Mouse (Mus musculus): ENCODE measurements at regions not wholly inside any gene's neighbourhood (a gene's known extent, or its start where the extent isn't known, plus 50 kb on each side); places are given as distances from the start of the nearest gene placed in this dataset.

GRCm38 (mm10) chr6:99899704-99900103 lies 173.5 kb upstream of the Prok2 start:
- DNase-seq (ENCODE audit: low read depth, low spot score), result no peak

GRCm38 (mm10) chr6:99898077-99898476 lies 171.9 kb upstream of the Prok2 start:
- DNase-seq (ENCODE audit: low read depth, low spot score), result no peak

DNA sequence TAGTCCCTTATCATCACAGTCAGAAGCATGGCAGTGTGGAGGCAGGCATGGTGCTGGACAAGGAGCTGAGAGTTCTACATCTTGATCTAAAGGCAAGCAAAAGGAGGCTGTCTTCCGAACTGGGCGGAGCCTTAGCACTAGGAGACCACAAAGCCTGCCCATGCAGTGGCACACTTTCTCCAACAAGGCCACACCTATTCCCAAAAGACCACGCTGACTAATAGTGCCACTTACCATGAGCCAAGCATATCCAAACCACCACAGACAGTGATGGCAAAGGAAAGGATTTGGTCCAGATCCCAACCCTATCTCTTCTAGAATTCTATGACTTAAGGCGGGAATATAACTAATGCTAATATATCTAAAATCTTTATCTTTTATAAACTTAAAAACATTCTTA lies 169.4 kb upstream of the Prok2 start:
- DNase-seq (ENCODE audit: low read depth, low spot score), result no peak

DNA sequence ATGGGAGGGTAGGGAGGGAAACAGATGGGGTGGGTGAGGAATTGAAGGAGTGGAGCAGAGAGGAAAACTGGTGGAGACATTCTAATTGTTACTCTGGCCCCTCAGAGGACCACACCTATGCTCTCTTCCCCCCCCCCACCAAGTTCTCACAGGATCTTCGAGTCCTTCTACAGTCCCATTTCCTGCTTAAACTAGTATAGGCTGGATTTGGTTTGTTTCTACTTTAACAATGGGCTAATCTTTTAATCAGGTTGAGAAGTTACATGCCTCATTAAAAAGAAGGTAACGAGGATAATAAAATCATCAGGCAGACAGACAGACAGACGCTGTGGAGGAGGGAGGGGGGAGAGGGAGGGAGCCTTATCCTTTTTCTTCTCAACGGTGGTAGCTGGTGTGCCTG lies 167.7 kb upstream of the Prok2 start:
- no peak for DNase-seq (ENCODE audit: low read depth, low spot score)

- no peak for DNase-seq (ENCODE audit: low read depth, low spot score)
Observed at GRCm38 (mm10) chr6:99892204-99892603, 166.0 kb upstream of the Prok2 start.

DNA sequence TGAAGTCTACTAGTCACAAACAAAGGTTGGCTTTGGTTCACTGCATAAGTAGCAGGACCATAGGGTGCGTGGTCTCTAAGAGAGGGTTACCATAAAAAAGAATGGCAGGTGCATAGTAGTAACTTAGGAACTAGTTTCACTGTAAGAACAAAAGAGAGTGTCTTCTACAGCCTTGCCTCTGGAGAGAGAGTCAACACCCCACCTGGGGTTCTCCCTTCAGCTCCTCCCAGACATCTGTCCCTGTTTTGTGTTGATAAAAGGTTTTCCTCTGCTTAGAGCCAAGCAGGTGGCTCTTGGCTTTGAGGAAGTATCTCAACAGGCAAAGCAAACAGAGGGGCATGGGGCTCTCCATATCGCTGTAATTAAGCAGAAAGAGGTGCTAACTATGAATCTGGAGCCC lies 165.6 kb upstream of the Prok2 start:
- DNase-seq (ENCODE audit: low read depth, low spot score), result no peak

DNA sequence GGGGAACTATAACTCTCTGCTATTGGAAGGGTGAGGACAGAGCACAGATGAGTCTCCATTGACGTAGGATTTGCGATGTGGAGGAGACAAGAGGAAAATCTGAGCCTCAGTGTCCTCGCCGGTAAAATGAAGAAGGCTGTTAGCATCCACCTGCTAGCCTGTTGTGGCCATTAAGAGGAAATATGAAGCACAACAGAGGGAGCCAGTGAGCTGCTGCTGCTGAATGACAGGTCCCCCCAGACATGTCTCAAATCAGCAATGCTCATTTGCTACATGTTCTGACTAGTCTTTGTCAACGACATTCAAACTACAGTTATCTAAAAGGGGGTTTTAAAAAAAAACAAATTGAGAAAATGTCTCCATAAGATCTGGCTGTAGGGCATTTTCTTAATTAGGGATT lies 164.6 kb upstream of the Prok2 start:
- peak; percentile 14 for DNase-seq (ENCODE audit: low read depth, low spot score)

GRCm38 (mm10) chr6:99889055-99889454 lies 162.9 kb upstream of the Prok2 start:
- no peak for DNase-seq (ENCODE audit: low read depth, low spot score)

- peak; percentile 10 for DNase-seq (ENCODE audit: low read depth, low spot score)
Observed at GRCm38 (mm10) chr6:99887904-99888303, 161.7 kb upstream of the Prok2 start.

DNA sequence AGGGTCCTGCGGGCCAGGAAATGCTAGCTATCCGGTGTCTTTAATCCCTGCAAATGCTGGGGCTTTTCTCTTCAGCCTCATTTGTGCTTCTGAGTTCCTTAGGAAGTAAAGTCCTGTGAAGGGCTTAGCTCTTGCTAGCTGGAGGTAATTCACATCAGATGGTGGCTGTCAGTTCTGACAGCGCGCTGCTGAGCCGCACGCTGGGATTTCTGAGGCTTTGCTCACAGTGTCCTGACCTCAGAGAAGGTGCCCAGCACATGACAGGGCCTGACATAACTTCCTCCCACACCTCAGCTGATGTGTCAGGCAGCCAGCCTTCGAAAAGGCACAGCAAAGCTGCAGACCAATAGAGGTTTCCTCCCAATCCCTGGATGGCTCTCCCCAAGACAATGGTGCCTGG lies 158.6 kb upstream of the Prok2 start:
- DNase-seq (ENCODE audit: low read depth, low spot score), result no peak

DNA sequence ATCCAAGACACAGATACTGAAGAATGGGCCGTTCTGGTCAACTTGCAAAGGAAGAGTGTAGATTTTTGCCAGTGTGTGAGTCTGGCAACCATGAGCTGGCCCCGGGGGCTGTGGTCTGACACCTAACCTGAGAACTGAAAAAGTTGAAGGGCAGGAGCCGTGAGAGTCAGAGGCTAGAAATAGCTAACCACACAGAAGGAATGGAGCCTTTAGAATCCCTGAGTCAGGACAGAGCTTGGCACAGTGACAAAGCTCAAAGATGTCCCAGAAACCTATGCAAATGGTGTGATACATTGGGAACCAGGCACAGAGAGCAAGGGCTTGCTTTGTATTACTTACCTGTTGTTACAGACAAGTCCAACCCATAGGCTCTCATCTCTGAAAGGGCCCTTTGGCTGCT lies 157.9 kb upstream of the Prok2 start:
- no peak for DNase-seq (ENCODE audit: low read depth, low spot score)

- DNase-seq (ENCODE audit: low read depth, low spot score), result no peak
Observed at GRCm38 (mm10) chr6:99881606-99882005, 155.4 kb upstream of the Prok2 start.

- no peak for DNase-seq (ENCODE audit: low read depth, low spot score)
Observed at GRCm38 (mm10) chr6:99874852-99875251, 148.7 kb upstream of the Prok2 start.

DNA sequence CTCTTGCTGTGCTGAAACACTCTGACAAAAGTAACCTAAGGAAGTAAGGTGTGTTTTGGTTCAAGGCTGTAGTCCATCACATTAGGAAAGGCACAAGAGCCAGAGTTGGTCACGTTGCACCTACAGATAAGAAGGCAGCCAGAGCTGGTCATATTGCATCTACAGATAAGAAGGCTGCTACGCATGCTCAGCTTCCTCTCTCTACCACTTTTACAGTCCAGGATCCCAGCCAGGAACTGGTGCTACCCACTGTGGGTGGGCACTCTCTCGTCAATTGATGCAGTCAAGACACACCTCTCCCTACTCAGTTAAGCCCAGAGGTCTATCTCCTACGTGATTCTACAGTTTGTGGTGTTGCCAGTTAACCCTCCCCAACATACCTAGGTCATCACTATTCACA lies 147.8 kb upstream of the Prok2 start:
- no peak for DNase-seq (ENCODE audit: low read depth, low spot score)

DNA sequence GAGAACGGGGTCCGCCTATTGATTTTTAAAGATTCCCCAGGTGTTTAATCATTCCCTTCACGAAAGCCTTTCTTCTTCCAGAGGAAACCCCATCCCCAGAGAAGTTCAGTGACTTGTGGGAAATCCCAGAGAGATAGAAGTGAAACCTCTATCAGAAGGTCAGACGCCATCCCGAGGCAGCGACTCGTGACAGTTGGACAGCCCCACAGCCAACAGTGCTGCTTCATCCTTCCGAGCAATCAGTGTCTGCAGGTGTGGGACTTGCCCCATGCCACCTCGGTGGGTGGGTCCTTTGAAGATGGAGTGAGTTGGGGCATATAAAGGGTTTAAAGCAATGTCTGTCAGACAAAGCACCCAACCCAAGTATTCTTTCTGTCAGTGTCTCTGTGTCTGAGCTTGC lies 139.9 kb upstream of the Prok2 start:
- peak; percentile 87 for DNase-seq (ENCODE audit: low read depth, low spot score)

- peak; percentile 30 for DNase-seq (ENCODE audit: low read depth, low spot score)
Observed at GRCm38 (mm10) chr6:99864949-99865348, 138.8 kb upstream of the Prok2 start.

DNA sequence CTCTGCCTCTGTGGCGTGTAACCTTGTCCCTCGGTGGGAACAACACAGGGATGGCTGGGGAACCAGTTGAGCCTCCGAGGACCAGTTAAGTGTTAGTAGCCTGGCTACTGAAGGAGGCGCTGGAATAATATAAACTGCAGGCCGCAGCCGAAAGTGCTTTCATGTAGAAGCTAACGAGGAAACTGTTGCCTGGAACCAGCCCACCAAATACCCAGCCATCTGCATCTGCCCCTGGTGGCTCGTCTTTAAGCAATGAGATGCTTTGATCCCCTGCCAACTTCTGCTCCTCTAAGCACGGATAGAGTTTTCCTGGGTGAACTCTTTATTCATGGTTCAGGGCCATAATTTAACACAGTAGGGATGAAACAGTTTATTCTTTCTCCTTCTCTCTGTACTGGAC lies 137.2 kb upstream of the Prok2 start:
- DNase-seq (ENCODE audit: low read depth, low spot score), result no peak

GRCm38 (mm10) chr6:99857411-99857810 lies 131.2 kb upstream of the Prok2 start:
- no peak for DNase-seq (ENCODE audit: low read depth, low spot score)

DNA sequence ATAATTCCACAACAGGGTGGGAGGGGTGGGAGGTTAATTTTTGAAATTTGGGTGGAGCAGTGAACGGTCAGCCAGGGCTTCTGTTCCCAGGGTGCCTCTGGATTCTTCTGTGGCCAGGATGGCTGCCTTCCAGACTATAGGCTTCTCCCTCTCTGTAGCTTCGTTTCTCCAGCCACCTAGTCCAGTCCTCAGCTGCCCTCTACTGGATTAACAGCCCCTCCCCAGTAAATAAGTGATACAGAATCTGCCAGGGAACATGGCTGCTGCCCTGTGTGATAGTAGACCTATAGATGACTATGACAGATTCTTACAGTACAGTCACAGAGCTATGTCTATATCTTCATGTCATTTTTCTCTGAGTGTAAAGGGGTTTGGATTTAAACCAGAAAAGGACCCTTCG lies 127.5 kb upstream of the Prok2 start:
- no peak for DNase-seq (ENCODE audit: low read depth, low spot score)

DNA sequence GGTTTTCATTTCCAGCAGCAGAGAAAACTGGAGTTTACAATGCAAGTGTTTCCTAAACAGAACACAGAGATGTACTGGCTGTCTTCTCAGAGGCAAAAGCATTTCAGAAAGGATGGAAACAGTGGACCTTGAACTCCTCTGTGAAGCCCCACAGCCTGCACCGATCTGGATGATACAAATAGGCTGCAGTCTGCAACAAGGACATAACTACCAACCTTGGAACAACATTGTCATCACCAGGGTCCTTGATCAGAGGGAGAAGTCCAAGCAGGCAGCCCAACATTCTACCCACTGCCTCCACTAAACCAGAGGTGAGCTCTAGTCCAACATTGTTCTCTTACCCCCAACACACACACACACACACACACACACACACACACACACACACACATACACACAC lies 124.5 kb upstream of the Prok2 start:
- no peak for DNase-seq (ENCODE audit: low read depth, low spot score)

DNA sequence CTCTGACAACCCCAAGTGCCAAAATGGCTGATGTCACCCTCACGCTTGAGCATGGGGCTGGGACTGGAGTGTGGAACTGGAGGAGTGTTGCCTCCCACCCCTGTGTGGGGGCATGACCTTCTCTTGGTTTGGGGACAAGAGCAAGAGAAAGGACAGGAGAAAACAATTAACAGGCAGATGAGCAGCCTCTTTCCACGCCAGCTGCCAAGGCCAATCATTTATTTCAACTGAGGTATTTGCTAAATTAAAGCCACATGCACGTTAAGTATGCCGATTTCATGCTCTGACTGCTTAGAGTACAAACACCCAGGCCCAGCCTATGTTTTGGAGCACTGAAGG lies 119.3 kb upstream of the Prok2 start:
- DNase-seq (ENCODE audit: low read depth, low spot score), result no peak

DNA sequence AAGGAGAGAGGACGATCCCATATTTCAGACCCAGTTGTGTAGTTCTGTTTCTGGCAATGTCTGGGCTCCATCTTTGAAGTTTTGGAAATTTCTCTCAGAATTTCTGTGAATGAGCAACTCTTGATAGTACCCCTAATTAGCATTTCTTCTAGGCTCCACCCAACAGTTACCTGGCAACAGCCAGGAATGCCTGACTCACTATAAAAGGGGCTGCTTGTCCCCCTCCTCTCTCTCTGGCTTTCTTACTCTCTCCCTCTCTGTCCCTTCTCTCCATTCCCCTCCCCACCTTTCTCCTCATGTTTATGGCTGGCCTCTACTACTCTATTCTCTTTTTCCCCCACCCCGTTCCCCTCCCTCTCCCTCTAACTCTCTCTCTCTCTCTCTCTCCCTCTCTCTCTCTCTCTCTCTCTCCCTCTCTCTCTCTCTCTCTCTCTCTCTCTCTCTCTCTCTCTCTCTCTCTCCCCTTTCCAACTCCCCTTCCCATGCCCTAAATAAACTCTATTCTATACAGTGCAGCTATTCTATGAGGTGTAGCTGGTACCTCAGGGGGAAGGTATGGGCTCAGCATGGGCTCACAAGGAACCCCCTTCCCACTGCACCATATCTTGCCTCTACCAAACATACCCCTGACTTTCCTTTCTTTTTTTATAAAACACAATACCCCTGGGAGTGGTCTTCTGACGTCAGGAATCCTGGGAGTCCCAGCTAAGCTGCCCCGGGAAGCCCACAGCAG lies 118.7 kb upstream of the Prok2 start:
- no peak for DNase-seq (ENCODE audit: low read depth, low spot score)

DNA sequence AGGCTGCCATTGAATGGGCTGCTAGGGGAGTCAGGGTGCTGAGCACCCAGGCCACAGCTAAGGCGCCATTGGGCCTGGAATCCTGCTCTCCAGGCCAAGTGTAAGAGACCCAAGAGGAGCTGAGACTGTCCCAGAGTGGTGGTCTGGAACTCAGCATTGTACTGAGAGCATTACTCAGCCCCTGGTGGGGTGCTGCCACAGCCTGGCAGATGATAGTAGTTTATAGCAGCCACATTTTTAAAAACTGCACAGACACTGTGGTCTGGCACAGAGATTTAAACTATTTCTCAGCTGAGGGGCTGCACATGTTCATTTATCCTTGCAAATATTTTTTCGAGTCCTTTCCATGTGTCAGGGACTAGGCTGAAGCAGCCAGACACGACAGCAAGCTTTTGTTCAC lies 117.3 kb upstream of the Prok2 start:
- DNase-seq (ENCODE audit: low read depth, low spot score), result no peak

- no peak for DNase-seq (ENCODE audit: low read depth, low spot score)
Observed at GRCm38 (mm10) chr6:99842723-99843122, 116.5 kb upstream of the Prok2 start.
